Mouse (Mus musculus) adrenal gland, postnatal 4 days (tissue): Measurements from ENCODE around the gene Ppan. TPM values are rescaled to one million over a fixed set of nuclear protein-coding genes. Genes with fewer than 3 reads are reported as not detected.
A peak's percentile ranks its signal among the peaks of the same experiment; 100 is the strongest.

Experiments used
- DNase-seq, 2 experiments: peaks; one replicate each; pipeline ENCODE4 v3.0.0; 2021 to 2022; ENCODE audit warnings: low spot score in 2 of 2, mixed read lengths in 2 of 2
- total RNA-seq, 2 experiments: library from RNA; stranded (reverse); gene quantifications; 2 replicates each; pipeline ENCODE4 v1.2.3; 2021

The Ppan gene
- total RNA-seq, 2 experiments from 2014 or later = 47.4 to 53.4 TPM

DNA sequence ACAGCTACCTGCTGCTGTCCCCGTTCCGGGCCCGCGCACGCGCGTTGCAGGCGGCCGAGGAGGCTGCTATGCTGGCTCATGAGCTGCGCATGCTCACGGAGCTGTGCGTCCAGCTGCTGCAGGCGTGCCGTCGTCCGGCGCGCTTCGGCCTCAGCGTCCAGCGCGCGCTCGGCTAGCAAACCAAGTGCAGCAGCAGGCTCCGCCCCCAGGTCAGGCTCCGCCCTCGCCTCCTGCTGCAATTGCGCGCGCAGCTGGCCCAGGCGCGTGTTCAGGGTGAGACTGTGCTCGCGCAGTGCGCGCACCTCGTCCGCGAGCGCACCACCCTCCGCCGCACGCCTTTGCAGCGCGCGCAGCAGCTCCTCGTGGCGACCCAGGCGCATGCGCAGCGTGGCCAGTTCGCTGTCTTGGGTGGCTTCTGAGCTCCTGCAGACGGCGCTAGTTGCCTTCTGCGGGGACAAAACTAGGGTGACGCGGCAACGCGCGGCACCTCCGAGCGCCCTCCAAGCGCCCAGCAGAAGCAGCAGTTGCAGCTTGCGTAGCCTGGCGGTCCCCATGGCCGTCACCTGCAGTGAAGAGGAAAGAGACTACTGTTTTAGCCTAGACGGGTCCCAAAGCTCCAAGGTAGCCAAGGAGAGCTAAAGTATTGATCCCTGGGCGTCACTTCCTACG, 9.8 kb upstream of the Ppan start:
- DNase-seq = peak; percentile 96 to 99

- DNase-seq = no peak
Observed at GRCm38 (mm10) chr9:20878710-20879065, 9.3 kb upstream of the Ppan start.

GRCm38 (mm10) chr9:20879097-20879792, 8.7 kb upstream of the Ppan start, which contains the start of gene Angptl6:
Gene Angptl6 (minus strand): TSS chr9:20879727.
- DNase-seq = no peak

DNA sequence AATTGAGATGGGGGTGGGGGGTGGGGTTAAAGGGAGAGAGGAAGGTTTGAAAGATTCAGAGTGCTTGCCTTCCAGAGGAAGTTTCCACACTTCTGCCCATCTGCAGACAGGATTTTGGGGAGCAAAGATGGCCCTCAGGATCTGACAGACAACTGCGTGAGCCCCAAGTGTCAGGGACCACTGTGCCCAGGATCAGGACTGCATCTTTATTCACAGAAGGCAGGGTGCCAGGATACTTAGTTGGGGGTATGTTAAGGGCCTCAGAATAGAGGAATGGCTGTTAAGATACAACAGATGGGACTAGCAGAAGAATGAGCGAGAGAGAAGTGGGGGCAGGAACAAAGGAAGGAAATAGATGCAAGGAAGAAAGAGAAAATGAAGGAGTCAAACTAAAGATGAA, 1.4 kb upstream of the Ppan start:
- DNase-seq = no peak

DNA sequence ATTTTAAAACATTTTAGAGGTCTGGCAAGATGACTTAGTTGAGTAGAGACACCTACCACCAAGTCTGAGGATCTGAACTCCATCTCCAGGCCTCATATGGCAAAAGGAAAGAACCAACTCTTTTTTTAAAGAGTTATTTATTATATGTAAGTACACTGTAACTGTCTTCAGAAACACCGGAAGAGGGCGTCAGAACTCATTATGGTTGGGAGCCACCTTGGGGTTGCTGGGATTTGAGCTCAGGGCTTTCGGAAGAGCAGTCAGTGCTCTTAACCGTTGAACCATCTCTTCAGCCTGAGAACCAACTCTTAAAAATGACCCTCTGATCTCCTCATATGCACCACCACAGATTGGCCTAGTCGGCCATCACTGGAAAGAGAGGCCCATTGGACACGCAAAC, 784 bp upstream of the Ppan start:
- DNase-seq = no peak

- DNase-seq = no peak
Observed at GRCm38 (mm10) chr9:20888386-20888765, 401 bp downstream of the Ppan start.

GRCm38 (mm10) chr9:20889185-20890141, 1.5 kb downstream of the Ppan start:
- no peak for DNase-seq

DNA sequence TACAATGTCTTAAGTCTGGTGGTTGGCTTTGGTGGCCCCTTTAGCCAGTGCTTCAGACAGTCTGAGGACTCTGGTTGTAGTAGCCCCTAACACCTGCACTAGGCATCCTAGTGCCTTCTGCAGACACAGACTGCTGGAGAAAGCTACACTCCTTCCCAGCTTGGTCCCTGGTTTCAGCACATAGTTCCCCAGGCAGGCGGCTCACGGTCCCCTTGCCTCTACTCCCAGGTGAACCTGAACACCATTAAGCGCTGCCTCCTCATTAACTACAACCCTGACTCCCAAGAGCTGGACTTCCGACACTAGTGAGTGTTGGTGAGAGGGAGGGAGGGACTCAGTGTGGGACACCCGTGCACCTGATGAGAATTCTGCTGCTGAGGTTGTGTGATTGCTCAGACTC, 2.4 kb downstream of the Ppan start:
- no peak for DNase-seq

DNA sequence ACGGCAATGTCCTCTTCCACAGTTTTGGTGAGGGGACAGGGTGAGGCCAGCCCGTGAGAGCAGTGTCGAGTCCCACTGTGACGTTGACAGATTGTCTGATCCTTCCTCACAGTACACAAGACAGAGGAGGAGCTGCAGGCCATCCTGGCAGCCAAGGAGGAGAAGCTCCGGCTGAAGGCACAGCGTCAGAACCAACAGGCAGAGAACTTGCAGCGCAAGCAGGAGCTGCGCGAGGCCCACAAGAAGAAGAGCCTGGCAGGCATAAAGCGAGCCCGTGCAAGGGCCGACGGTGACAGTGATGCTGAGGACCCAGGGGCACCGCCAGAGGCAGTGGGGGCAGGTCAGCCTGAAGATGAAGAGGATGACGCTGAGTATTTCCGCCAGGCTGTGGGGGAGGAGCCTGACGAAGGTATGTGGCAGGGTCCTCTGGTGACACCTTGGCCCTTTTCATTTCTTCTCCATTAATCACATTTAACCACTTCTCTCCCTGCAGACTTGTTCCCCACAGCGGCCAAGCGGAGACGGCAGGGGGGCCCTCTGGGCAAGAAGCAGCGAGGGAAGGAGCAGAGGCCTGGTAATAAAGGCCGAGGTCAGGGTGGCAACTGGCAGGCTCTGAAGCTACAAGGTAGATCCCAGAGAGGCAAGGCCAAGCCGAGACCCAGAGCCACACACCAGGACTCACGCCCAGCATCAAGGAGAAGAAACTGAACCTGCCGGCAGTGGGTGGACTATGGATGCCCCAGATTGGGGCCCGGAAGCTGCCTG, 3.5 kb downstream of the Ppan start:
- DNase-seq = no peak

DNA sequence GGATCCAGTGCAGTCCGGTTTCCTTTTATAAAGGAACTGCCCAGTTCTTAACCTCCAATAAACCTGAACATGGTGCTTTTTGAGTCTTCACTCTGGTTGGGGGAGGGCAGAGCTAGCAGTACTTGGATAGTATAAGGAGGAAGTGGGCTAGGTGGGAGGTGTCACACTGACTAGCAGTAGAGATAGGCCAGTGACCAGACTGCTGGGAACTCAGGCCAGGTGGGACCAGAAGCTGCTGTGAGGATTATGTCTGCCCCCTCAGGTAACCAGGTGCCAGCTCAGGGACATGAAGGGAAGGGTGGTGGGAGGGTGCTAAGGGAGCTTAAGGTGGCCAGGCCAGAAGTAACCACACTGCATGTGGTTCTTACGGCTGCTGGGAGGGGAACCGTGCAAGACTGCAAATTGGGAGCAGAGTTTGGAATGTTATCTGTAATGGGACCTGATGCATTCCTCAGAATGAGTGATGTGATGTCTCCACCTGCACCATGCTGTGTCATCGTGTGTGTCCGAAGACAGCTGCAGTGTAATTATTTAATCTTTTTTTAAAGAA, 4.2 kb downstream of the Ppan start:
- DNase-seq = no peak

DNA sequence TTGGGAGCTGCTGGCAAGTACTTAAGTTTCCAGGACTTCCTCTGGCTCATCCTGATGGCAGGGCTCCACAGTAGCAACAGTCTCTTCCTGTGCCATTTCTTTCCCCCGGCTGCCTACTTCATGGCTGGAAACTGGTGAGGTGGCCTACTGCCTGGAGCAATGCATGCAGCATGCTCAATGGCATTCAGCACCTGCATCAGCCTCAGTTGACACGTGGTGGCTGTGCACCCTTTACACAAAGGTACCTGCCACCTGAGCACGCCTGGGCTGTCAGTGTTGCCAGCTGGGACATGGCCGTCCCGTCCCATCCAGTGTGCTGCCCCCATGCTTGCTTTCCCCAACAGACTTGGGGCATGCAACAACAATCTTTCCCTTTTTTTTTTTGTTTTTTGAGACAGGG, 5.1 kb downstream of the Ppan start:
- no peak for DNase-seq

- no peak for DNase-seq
Observed at GRCm38 (mm10) chr9:20893590-20894343, 5.8 kb downstream of the Ppan start.

GRCm38 (mm10) chr9:20894629-20895028, 6.7 kb downstream of the Ppan start:
- no peak for DNase-seq

DNA sequence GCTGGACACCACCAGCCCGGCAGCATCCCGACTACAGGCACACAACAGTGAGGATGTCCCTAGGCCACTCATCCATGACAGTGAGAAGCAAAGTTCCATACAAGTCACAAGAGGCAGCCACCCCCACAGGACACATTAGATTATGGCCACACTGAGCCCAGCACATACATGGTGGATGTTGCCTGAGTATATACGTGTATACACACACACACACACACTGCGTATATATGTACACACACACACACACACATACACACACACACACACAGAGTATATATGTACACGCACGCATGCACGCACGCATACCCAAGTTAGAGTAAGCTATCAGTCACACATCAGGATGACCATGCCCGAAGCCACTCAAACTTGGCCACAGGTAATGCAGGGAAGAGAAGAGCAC, 7.4 kb downstream of the Ppan start:
- no peak for DNase-seq

DNA sequence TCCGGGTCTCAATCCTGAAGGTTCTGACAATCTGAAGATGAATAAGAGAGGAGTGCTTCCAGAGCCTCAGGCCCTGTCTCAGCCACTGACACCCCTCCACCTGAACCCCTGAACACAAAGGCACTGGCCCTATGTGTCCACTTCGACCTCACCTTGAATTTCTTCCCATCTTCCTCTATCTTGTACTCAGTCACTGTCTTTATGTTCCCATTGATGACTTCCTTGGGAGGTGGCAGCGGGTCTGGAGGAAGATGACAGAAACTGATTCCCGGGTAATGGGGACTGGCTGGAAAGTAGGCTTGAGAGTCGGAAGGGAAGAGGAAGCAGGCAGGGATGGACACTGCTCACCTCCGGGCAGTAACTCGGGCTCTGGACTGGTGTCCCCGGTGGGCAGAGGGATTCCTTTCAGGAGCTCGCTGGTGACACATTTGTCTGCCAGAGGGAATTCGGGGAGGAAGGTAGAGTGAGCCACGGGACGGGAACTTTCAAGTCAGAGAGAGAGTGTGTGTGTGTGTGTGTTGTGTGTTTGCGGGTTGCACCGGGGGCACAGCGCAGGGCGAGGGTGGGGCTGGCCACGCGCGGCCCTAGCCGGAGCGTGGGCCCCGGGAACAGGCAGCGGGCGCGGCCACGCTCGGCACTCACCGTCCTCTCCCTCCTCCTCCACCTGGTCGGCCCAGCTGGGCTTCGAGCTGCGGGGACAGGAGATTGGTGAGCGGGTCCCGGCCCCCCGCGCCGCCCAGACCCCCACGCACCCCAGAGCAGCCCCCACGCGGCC, 9.9 kb downstream of the Ppan start:
- no peak for DNase-seq

DNA sequence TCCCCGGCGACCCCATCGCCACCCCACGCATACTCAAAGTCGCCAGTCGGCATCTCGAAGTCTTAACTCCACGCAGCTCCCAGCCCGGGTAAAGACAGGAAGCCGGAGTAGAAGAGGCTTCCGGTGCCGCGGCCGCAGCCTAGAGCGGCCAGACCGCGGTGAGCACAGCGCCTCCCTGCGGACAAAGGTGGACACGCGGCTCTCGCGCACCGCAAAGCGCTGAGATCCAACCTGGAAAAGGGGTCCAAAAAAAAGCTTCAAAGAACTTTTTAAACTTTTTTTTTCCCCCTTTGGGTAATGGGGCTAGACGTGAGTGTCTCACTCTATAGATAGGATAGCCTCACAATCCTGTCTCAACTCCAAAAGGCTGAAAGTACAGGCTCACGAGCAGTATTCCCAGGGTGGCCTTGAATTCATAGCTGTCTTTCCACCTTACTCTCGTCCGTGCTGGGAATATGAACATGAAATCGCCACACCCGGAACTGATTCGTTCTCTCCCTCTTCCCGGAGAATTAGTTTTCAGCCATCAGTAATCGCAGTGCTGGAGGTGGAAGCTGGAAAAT, 10.6 kb downstream of the Ppan start, which contains the start of gene Eif3g:
Gene Eif3g, minus strand, starts transcription at position 113 of the 563 bp plus-strand sequence.
- peak; percentile 76 to 81 for DNase-seq

GRCm38 (mm10) chr9:20901466-20902173, 13.6 kb downstream of the Ppan start:
- DNase-seq = no peak

- DNase-seq = no peak
Observed at GRCm38 (mm10) chr9:20902174-20902491, 14.2 kb downstream of the Ppan start.
